Mouse (Mus musculus): ENCODE results near the gene Gm21974.
"Not testable (repeated sequence)": the region's sequence is repeated elsewhere in the genome, so short reads cannot be mapped to it uniquely, and the experiment has no call there.

- TF ChIP-seq POLR2A (IDR thresholded peaks at IDR 0.05; ENCODE audit: insufficient read depth, low read depth, low read length) = not testable (repeated sequence)
- TF ChIP-seq CTCF (IDR thresholded peaks at IDR 0.05) = 0 out of 2 replicates have a peak, but pooled peaks have one; percentile 3
Observed at GRCm38 (mm10) chr7:127840031-127840430, 55.2 kb downstream of the Gm21974 start.
